Mouse (Mus musculus) megakaryocyte, embryonic 14.5 days (primary cell): ENCODE measurements around the gene Sap30. TPM values are rescaled to one million over a fixed set of nuclear protein-coding genes. Genes with fewer than 3 reads are reported as not detected.
"Not testable (repeated sequence)": the region's sequence is repeated elsewhere in the genome, so short reads cannot be mapped to it uniquely, and the experiment has no call there.

Source experiments
- H3K27me3 ChIP-seq: replicated peaks from 2 replicates; pipeline ENCODE3; 2012; ENCODE audit warnings: inconsistent platforms
- H3K36me3 ChIP-seq: replicated peaks from 2 replicates; pipeline ENCODE3; 2012; ENCODE audit warnings: low read length, inconsistent platforms, mixed read lengths
- H3K4me1 ChIP-seq: 2 replicates; pipeline ENCODE4 v1.6.1; 2012; ENCODE audit warnings: inconsistent platforms
- H3K4me3 ChIP-seq: replicated peaks from 2 replicates; pipeline ENCODE3; 2012; ENCODE audit warnings: moderate library complexity, mild to moderate bottlenecking, inconsistent platforms
- H3K9me3 ChIP-seq: 2 replicates; pipeline ENCODE4 v1.6.1; 2012; ENCODE audit warnings: inconsistent platforms
- FLI1 ChIP-seq: IDR thresholded peaks from 2 replicates; pipeline ENCODE4 v1.6.1; 2012; ENCODE audit warnings: low read length, inconsistent platforms, mixed read lengths
- GATA1 ChIP-seq: IDR thresholded peaks from 3 replicates; pipeline ENCODE4 v1.6.1; 2012; ENCODE audit warnings: mixed read lengths, low read length, inconsistent platforms, borderline replicate concordance
- polyA plus RNA-seq: library from polyadenylated mRNA; stranded (reverse); fragments of >175 nt; gene quantifications from 2 replicates; pipeline ENCODE4 v1.2.3, GENCODE M21; 2012; ENCODE audit warnings: low replicate concordance; ENCODE audit not compliant: insufficient read depth

Sap30 gene
- polyA plus RNA-seq, 1 experiment: 44.3 TPM

DNA sequence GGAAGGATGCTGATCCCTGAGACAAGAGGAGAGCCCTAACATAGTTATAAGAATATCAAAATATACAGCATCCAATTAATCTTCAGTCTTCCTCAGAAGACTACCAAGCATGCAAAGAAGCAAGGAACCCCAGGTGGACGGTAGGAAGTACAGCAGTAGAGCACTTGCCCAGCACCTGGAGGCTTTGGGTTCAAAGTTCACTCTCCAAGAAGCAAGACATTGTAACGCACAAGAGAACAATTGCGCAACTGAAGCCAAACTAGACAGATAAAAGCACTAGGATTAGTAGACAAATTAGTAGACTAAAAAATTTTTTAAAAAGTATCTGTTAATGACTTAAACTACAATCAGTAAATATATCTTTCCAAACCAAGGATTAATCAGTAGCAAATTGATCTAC is 23.9 kb downstream of the Sap30 start:
- no peak overlapping the region for H3K4me3 ChIP-seq
- TF ChIP-seq FLI1 (no peak), GATA1 (no peak)
- no peaks in the 10 kb centered on the region for H3K27me3 ChIP-seq
- no peaks in the 10 kb centered on the region for H3K36me3 ChIP-seq
- no peaks in the 10 kb centered on the region for H3K9me3 ChIP-seq
- H3K4me1 ChIP-seq: peaks cover 5% of the 10 kb centered on the region

DNA sequence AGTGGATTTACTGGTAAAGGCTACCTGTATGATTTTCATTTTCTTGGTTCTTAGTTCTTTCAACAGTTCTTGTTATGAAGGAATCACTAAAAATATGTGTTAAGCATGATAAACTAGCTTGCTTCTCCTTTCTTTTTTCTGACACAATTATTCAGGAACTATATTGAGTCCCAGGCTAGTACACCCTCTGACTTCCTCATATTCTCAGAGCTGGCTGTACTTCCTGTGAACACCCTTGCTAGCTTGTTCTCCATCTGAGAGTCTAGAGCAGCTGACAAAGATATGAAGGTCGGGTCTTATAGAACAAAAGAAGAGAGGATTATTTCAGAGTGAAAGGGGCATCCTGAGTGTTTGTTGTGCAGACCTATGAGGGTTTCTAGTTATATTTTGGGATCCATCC is 24.8 kb downstream of the Sap30 start:
- Histone ChIP-seq H3K36me3 (no peaks in the 10 kb centered on the region), H3K9me3 (no peaks in the 10 kb centered on the region), H3K4me3 (no peak overlapping the region), H3K4me1 (peaks cover 5% of the 10 kb centered on the region), H3K27me3 (no peaks in the 10 kb centered on the region)
- TF ChIP-seq GATA1 (no peak), FLI1 (no peak)

GRCm38 (mm10) chr8:57457942-57458341 is 29.7 kb downstream of the Sap30 start:
- TF ChIP-seq FLI1 (no peak), GATA1 (no peak)
- H3K36me3 ChIP-seq: no peaks in the 10 kb centered on the region
- peaks cover 6% of the 10 kb centered on the region; the same call in 1 of the 2 replicates for H3K4me1 ChIP-seq
- no peaks in the 10 kb centered on the region; the same call in 1 of the 2 replicates for H3K9me3 ChIP-seq
- no peak overlapping the region for H3K4me3 ChIP-seq
- no peaks in the 10 kb centered on the region for H3K27me3 ChIP-seq

GRCm38 (mm10) chr8:57457152-57457551 is 30.5 kb downstream of the Sap30 start:
- Histone ChIP-seq H3K4me3 (no peak overlapping the region), H3K27me3 (no peaks in the 10 kb centered on the region), H3K4me1 (0 out of 2 replicates have a peak, but pooled peaks cover 6% of the 10 kb centered on the region), H3K9me3 (no peaks in the 10 kb centered on the region; the same call in 1 of the 2 replicates), H3K36me3 (no peaks in the 10 kb centered on the region)
- TF ChIP-seq GATA1 (no peak), FLI1 (no peak)

- no peak within 1 kb of the TSS for H3K4me3 ChIP-seq
- no peaks in the 10 kb centered on the region; the same call in 1 of the 2 replicates for H3K9me3 ChIP-seq
- TF ChIP-seq FLI1: no peak
- TF ChIP-seq GATA1: no peak
- no peaks in the 10 kb centered on the region for H3K27me3 ChIP-seq
- 0 out of 2 replicates have a peak, but pooled peaks cover 6% of the 10 kb centered on the region for H3K4me1 ChIP-seq
- no peaks in the 10 kb centered on the region for H3K36me3 ChIP-seq
These were observed 31.9 kb downstream of the Sap30 start, which contains the start of gene Scrg1 for GRCm38 (mm10) chr8:57455765-57456164. Gene Scrg1, plus strand, starts transcription at chr8:57455923.

- H3K4me3 ChIP-seq: no peak overlapping the region
- TF ChIP-seq GATA1: no peak
- no peak for TF ChIP-seq FLI1
- H3K27me3 ChIP-seq: no peaks in the 10 kb centered on the region
These were observed 34.3 kb downstream of the Sap30 start for GRCm38 (mm10) chr8:57453361-57453760.

DNA sequence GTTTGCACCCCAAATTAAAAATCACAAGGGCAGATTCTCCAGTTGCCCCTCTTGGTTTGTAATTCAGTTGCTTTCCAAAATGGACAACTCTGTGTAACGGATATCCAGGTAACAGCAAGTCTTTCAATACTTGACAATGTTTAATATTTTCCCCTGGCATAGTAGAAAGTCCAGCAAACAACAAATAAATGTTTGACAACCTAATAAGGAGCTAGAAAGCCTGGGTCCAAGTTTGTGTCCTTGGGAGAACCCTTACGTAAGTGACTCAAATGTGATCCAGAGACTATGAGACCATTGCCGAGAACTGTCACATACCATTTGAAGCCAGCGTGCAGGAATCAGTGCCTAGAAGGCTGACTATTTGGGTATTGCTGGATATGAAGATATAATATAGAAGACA is 35.8 kb downstream of the Sap30 start:
- H3K9me3 ChIP-seq: peaks cover 9% of the 10 kb centered on the region
- no peak overlapping the region for H3K4me3 ChIP-seq
- no peaks in the 10 kb centered on the region for H3K36me3 ChIP-seq
- no peaks in the 10 kb centered on the region for H3K27me3 ChIP-seq
- H3K4me1 ChIP-seq: 0 out of 2 replicates have a peak, but pooled peaks cover 6% of the 10 kb centered on the region
- TF ChIP-seq FLI1: no peak
- TF ChIP-seq GATA1: no peak

More at GRCm38 (mm10) chr8:57453361-57453760, 34.3 kb downstream of the Sap30 start:
- Histone ChIP-seq H3K4me1 (0 out of 2 replicates have a peak, but pooled peaks cover 6% of the 10 kb centered on the region), H3K9me3 (peaks cover 6% of the 10 kb centered on the region), H3K36me3 (no peaks in the 10 kb centered on the region)

- TF ChIP-seq GATA1 (no peak), FLI1 (no peak)
- Histone ChIP-seq H3K4me3 (no peak overlapping the region), H3K27me3 (no peaks in the 10 kb centered on the region), H3K9me3 (peaks cover 9% of the 10 kb centered on the region), H3K4me1 (0 out of 2 replicates have a peak, but pooled peaks cover under 1% of the 10 kb centered on the region), H3K36me3 (no peaks in the 10 kb centered on the region)
These were observed 36.9 kb downstream of the Sap30 start for GRCm38 (mm10) chr8:57450726-57451125.

GRCm38 (mm10) chr8:57445901-57446300 is 41.8 kb downstream of the Sap30 start:
- H3K27me3 ChIP-seq, H3K4me3 ChIP-seq, H3K4me1 ChIP-seq, H3K36me3 ChIP-seq, H3K9me3 ChIP-seq: not testable (repeated sequence)

DNA sequence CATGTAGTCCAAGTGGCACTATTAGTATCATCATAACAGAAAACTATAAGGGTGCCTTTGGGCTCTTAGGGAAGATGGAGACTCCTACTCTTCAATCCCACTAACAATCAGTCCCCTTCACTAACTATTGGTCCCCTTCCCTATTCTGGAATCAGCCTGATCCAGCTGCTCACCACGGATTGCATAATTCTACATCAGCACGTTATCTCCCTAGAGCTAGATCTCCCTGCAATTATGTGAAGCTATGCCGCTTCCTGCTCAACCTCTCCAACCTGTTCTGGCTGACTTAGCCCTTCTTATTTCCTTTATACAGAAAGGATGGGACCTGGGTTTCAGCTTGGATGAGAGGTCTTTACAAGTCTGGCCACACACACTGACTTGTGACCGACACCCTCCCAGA is 44.4 kb downstream of the Sap30 start:
- no peaks in the 10 kb centered on the region for H3K36me3 ChIP-seq
- H3K9me3 ChIP-seq: peaks cover 2% of the 10 kb centered on the region
- H3K4me3 ChIP-seq: no peak overlapping the region
- H3K4me1 ChIP-seq: peaks cover 6% of the 10 kb centered on the region; the same call in 1 of the 2 replicates
- H3K27me3 ChIP-seq: peaks cover 3% of the 10 kb centered on the region
- TF ChIP-seq FLI1 (no peak), GATA1 (no peak)

DNA sequence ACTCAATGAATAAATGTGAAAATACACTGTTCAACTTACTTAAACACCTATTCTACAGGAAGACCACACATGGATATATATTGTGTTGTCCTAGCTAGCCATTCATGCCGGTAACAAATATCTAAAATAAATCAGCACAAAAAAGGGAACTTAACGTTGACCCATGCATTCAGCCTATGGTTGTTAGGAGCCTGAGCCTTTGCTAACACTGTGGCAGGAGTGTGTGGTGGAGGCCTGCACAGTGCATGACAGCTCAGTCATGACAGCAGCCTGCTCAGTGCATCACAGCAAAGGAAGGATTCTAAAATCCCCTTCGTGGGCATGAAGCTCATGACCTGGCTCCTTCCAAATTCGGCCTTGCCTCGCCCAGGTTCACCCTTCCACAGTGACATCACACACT is 46.1 kb downstream of the Sap30 start:
- no peak for TF ChIP-seq GATA1
- TF ChIP-seq FLI1: no peak
- H3K36me3 ChIP-seq: no peaks in the 10 kb centered on the region
- no peaks in the 10 kb centered on the region for H3K9me3 ChIP-seq
- H3K4me1 ChIP-seq: peaks cover 6% of the 10 kb centered on the region
- H3K27me3 ChIP-seq: peaks cover 3% of the 10 kb centered on the region
- H3K4me3 ChIP-seq: no peak overlapping the region
